Mouse (Mus musculus) left cerebral cortex, postnatal 14 days (tissue): Measurements from ENCODE around the gene Polr2l. TPM values are rescaled to one million over a fixed set of nuclear protein-coding genes. Genes with fewer than 3 reads are reported as not detected.

ENCODE experiments used
- DNase-seq, 2 experiments: peaks; one replicate each; pipeline ENCODE4 v3.0.0; 2021 to 2022; ENCODE audit warnings: low spot score in 2 of 2, mixed read lengths in 1 of 2
- intact Hi-C: fragments of 180-260 bp; cut with DNase I; formaldehyde crosslinking; loops from one replicate; pipeline ENCODE4 v1.15.1; 2025
- long read RNA-seq, 2 experiments: library from polyadenylated mRNA; stranded (forward); transcript quantifications; one replicate each; pipeline ENCODE4 v2.0.0; 2021
- total RNA-seq, 2 experiments: library from RNA; stranded (reverse); gene quantifications; 2 replicates each; pipeline ENCODE4 v1.2.3; 2021

Polr2l gene
- 10 to 100 TPM; 43.8 to 44.4 TPM for total RNA-seq
- long read RNA-seq, experiment 1, transcript Polr2l-201 (2 exons, 1,650 nt), result major isoform, 50 of 96 reads
- long read RNA-seq, experiment 1, partial matches to known transcripts, result 0 of 96 reads
- long read RNA-seq, experiment 1, other reads (novel, unspliced or antisense), result 46 of 96 reads
- long read RNA-seq, experiment 2, transcript Polr2l-201 (2 exons, 1,650 nt), result major isoform, 39 of 97 reads
- long read RNA-seq, experiment 2, partial matches to known transcripts, result 0 of 97 reads
- long read RNA-seq, experiment 2, other reads (novel, unspliced or antisense), result 58 of 97 reads

- peak; percentile 80 to 84 for DNase-seq
Observed at GRCm38 (mm10) chr7:141475011-141475804, at the start of gene Polr2l, which contains the start of gene Tspan4. Polr2l (minus strand) TSS chr7:141475132. Tspan4 (plus strand) TSS chr7:141475240.

GRCm38 (mm10) chr7:141524271-141524670 is 49.3 kb upstream of the Polr2l start:
- no peak for DNase-seq
- intact Hi-C loops, result loop anchor here (2.0 kb wide), 2 partner anchors 43 to 115 kb away; no protein-coding TSS in a partner anchor

More at GRCm38 (mm10) chr7:141475011-141475804, at the start of gene Polr2l, which contains the start of gene Tspan4:
- intact Hi-C loops, result no loop called here

GRCm38 (mm10) chr7:141523007-141523406 is 48.1 kb upstream of the Polr2l start:
- intact Hi-C loops, result no loop called here
- no peak for DNase-seq

- no peak for DNase-seq
Observed at GRCm38 (mm10) chr7:141519795-141520194, 44.9 kb upstream of the Polr2l start.

GRCm38 (mm10) chr7:141518926-141519325 is 44.0 kb upstream of the Polr2l start:
- DNase-seq, result no peak
- intact Hi-C loops, result no loop called here

More at GRCm38 (mm10) chr7:141519795-141520194, 44.9 kb upstream of the Polr2l start:
- intact Hi-C loops, result no loop called here

GRCm38 (mm10) chr7:141518296-141518695 is 43.4 kb upstream of the Polr2l start:
- intact Hi-C loops, result no loop called here
- no peak for DNase-seq

- intact Hi-C loops, result no loop called here
- no peak for DNase-seq
Observed at GRCm38 (mm10) chr7:141517638-141518037, 42.7 kb upstream of the Polr2l start.

- no peak for DNase-seq
- intact Hi-C loops, result no loop called here
Observed at GRCm38 (mm10) chr7:141510681-141511191, 35.8 kb upstream of the Polr2l start.

- no peak for DNase-seq
- intact Hi-C loops, result no loop called here
Observed at GRCm38 (mm10) chr7:141510196-141510595, 35.3 kb upstream of the Polr2l start.

- intact Hi-C loops, result no loop called here
Observed at GRCm38 (mm10) chr7:141508160-141508559, 33.2 kb upstream of the Polr2l start.

GRCm38 (mm10) chr7:141506278-141506677 is 31.3 kb upstream of the Polr2l start:
- no peak for DNase-seq
- intact Hi-C loops, result no loop called here

More at GRCm38 (mm10) chr7:141508160-141508559, 33.2 kb upstream of the Polr2l start:
- no peak for DNase-seq

GRCm38 (mm10) chr7:141502556-141502905 is 27.6 kb upstream of the Polr2l start:
- no peak for DNase-seq
- intact Hi-C loops, result no loop called here

GRCm38 (mm10) chr7:141501820-141502555 is 27.1 kb upstream of the Polr2l start:
- no peak for DNase-seq
- intact Hi-C loops, result no loop called here

- DNase-seq, result no peak
Observed at GRCm38 (mm10) chr7:141497600-141497999, 22.7 kb upstream of the Polr2l start.

GRCm38 (mm10) chr7:141495940-141496339 is 21.0 kb upstream of the Polr2l start:
- intact Hi-C loops, result no loop called here
- DNase-seq, result no peak

More at GRCm38 (mm10) chr7:141497600-141497999, 22.7 kb upstream of the Polr2l start:
- intact Hi-C loops, result no loop called here

- no peak for DNase-seq
- intact Hi-C loops, result no loop called here
Observed at GRCm38 (mm10) chr7:141495379-141495778, 20.4 kb upstream of the Polr2l start.

- intact Hi-C loops, result no loop called here
- DNase-seq, result no peak
Observed at GRCm38 (mm10) chr7:141493729-141494128, 18.8 kb upstream of the Polr2l start.

GRCm38 (mm10) chr7:141492738-141493137 is 17.8 kb upstream of the Polr2l start:
- intact Hi-C loops, result no loop called here
- no peak for DNase-seq

- intact Hi-C loops, result no loop called here
- DNase-seq, result no peak
Observed at GRCm38 (mm10) chr7:141491151-141491550, 16.2 kb upstream of the Polr2l start.

- intact Hi-C loops, result no loop called here
- no peak for DNase-seq
Observed at GRCm38 (mm10) chr7:141487141-141487540, 12.2 kb upstream of the Polr2l start.
